Mouse (Mus musculus) brain, embryonic 14.5 days (tissue): ENCODE data around the gene N4bp2l2.

ENCODE experiments used
- CTCF ChIP-seq: fragments of 200-500 bp; IDR thresholded peaks from 2 replicates; pipeline ENCODE4 v1.5.1; 2012; ENCODE audit warnings: inconsistent platforms, mild to moderate bottlenecking, moderate library complexity, borderline replicate concordance; ENCODE audit not compliant: insufficient read depth, insufficient read length; ENCODE audit errors: extremely low read depth
- POLR2A ChIP-seq: fragments of 200-500 bp; IDR thresholded peaks from 2 replicates; pipeline ENCODE4 v1.6.1; 2012; ENCODE audit warnings: mild to moderate bottlenecking, inconsistent platforms, borderline replicate concordance; ENCODE audit not compliant: poor library complexity, insufficient read depth, insufficient read length, severe bottlenecking; ENCODE audit errors: extremely low read depth

DNA sequence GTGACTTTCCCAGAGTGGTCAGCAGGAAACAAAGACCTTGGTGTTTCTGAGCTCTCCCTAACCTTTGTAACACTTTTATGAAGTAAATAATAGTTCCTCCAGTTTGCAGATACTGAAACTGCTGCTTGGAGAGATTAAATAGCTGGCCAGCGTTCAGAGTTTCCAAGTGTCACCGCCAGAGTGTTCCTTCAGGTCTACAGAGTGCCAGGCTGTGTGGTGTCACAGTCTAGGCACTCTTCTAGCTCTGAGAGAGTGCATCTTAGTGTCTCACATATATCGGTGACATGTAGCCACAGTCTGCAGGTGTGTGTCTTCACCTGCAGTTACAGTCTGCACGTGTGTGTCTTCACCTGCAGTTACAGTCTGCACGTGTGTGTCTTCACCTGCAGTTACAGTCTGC lies 82.8 kb downstream of the N4bp2l2 start:
- TF ChIP-seq CTCF: no peak
- TF ChIP-seq POLR2A: no peak
